Mouse (Mus musculus) lung, postnatal 0 days (tissue): ENCODE results near the gene Abcf2.

Experiments
- CTCF ChIP-seq: IDR thresholded peaks from 2 replicates; pipeline ENCODE4 v1.5.1; 2016; ENCODE audit warnings: antibody characterized with exemption, mild to moderate bottlenecking
- EP300 ChIP-seq: IDR thresholded peaks from 2 replicates; pipeline ENCODE4 v1.6.1; 2016; ENCODE audit warnings: antibody characterized with exemption, mild to moderate bottlenecking, control low read depth

GRCm38 (mm10) chr5:24550598-24551316 is 26.5 kb downstream of the Abcf2 start:
- TF ChIP-seq EP300: no peak
- TF ChIP-seq CTCF: no peak
